Mouse (Mus musculus) cortical plate, adult 2 months (tissue): ENCODE data around the gene Caskin1.

Source experiments
- CTCF ChIP-seq: fragments of 200-500 bp; IDR thresholded peaks from 2 replicates; pipeline ENCODE4 v1.5.1; 2011; ENCODE audit warnings: mild to moderate bottlenecking, control low read depth, low read length; ENCODE audit not compliant: insufficient read depth; ENCODE audit errors: extremely low read depth
- POLR2A ChIP-seq: fragments of 200-500 bp; IDR thresholded peaks from 2 replicates; pipeline ENCODE4 v1.6.1; 2011; ENCODE audit warnings: mild to moderate bottlenecking, low read length, control low read depth; ENCODE audit not compliant: insufficient read depth; ENCODE audit errors: extremely low read depth

DNA sequence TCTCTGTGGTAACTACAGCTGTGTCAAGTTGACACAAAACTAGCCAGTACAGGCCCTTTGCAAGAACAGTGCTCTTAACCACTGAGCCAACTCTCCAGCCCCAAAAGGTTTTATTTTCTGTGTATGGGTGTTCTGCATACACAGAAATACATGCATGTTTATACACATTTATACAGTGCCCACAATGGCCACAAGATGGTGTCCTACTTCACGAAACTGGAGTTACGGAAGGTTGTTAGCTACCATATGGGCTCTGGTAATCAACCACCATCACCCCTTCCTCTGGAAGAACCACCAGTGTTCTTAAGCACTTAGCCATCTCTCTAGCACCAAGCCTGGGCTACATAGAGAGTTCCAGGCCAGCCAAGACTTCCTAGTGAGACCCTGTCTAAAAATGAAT, 26.8 kb upstream of the Caskin1 start:
- TF ChIP-seq CTCF (peak; percentile 33; the same call in 1 of the 2 replicates), POLR2A (no peak)
